Mouse (Mus musculus) liver, adult 2 months (tissue): Measurements from ENCODE around the gene Tox3.

Experiments
- CTCF ChIP-seq: fragments of 200-500 bp; IDR thresholded peaks from 2 replicates; pipeline ENCODE4 v1.5.1; 2011; ENCODE audit warnings: low read depth, low read length, control low read depth
- POLR2A ChIP-seq: fragments of 200-500 bp; IDR thresholded peaks from 2 replicates; pipeline ENCODE4 v1.6.1; 2011; ENCODE audit warnings: low read length, control low read depth; ENCODE audit not compliant: insufficient read depth; ENCODE audit errors: extremely low read depth

- TF ChIP-seq CTCF (no peak), POLR2A (no peak)
Observed at GRCm38 (mm10) chr8:90245828-90246227, 102.3 kb downstream of the Tox3 start.
